Mouse (Mus musculus): Measurements from ENCODE around the gene Faap100.

GRCm38 (mm10) chr11:120335431-120336021, 43.0 kb downstream of the Faap100 start:
- TF ChIP-seq EP300 (optimal IDR thresholded peaks at IDR 0.05), result no peak
- TF ChIP-seq CTCF (IDR thresholded peaks at IDR 0.05; ENCODE audit: low read depth), result no peak

All from stomach, postnatal 0 days (tissue).